Mouse (Mus musculus): ENCODE data around the gene Vps53.
"Not testable (repeated sequence)": the region's sequence is repeated elsewhere in the genome, so short reads cannot be mapped to it uniquely, and the experiment has no call there.

Gene Vps53

GRCm38 (mm10) chr11:76015814-76016213, 163.6 kb downstream of the Vps53 start:
- no peak for DNase-seq (ENCODE audit: low spot score)

DNA sequence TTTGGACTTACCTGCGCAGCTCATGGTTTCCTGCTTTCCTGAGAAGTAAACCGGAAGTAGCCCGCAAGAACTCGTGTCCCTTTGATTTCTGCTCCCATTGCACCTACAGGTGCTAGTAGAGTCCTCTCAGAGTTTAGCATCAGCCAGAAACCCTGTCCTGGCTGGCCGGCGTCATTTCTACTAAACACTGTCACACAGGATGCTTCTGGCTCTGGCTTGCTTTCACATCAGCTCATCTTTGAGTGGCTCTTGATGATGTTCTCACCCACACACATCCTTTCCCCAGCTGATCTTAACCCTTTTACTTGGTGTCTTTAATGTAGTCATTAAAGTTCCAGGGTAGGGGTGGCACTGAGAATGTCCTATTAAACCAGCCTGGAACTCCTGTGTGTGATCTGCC, 164.2 kb downstream of the Vps53 start:
- DNase-seq (ENCODE audit: low spot score), result no peak

DNA sequence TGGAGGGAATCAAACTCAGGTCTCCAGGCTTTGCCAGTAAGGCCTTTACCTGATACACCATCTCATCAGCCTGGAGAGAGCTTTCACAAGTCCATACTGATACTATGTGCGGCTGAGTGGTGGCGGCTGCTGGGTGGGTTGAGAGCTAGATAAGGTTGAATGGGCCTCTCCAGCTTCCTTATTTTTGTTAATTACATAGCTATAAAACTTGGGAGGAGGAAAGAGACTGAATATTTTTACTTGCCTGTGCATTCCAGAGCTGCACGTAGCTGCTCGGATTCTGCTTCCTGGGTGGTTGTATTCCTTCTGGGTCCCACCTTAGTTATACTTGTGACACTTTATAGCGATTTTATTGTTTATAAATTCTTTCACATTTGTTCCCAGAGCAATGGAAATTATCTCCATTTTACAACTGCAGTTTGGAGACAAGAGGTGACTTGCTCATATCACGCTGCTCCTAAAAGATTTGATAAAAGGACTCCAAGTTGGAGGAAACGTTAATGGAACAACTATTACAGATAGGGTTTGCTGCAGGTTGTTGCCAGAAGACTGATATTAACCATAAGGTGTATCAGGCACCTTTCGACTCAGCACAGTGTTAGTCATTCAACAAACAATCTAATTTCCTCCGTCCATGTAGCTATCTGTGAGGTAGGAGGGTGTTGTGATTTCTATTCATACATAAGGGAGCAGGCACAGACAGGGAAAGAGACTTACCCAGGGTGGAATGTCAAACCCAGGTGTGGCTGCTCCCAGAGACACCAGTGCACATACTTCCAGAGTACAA, 168.4 kb downstream of the Vps53 start:
- DNase-seq (ENCODE audit: low spot score), result no peak

DNA sequence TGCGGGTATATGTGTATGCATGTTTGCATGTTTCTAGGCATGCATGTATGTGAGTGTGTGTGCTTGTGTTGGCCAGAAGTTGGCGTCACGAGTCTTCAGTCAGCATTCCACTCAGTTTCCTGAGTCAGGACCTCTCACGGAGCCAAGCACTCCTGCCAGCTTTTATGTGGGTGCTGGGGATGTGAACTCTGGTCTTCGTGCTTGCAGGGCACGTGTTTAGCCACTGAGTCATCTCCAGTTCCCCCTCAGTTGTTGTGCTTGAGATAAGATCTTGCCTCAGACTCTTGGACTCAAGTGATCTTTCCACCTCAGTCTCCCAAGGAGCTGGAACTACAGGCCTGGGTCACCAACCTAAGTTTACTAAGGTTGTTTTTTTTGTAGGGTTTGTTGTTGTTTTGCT, 170.3 kb downstream of the Vps53 start:
- DNase-seq (ENCODE audit: low spot score), result no peak

GRCm38 (mm10) chr11:76008162-76008561, 171.3 kb downstream of the Vps53 start:
- DNase-seq (ENCODE audit: low spot score), result no peak

GRCm38 (mm10) chr11:76004276-76004675, 175.2 kb downstream of the Vps53 start:
- not testable (repeated sequence) for DNase-seq (ENCODE audit: low spot score)

DNA sequence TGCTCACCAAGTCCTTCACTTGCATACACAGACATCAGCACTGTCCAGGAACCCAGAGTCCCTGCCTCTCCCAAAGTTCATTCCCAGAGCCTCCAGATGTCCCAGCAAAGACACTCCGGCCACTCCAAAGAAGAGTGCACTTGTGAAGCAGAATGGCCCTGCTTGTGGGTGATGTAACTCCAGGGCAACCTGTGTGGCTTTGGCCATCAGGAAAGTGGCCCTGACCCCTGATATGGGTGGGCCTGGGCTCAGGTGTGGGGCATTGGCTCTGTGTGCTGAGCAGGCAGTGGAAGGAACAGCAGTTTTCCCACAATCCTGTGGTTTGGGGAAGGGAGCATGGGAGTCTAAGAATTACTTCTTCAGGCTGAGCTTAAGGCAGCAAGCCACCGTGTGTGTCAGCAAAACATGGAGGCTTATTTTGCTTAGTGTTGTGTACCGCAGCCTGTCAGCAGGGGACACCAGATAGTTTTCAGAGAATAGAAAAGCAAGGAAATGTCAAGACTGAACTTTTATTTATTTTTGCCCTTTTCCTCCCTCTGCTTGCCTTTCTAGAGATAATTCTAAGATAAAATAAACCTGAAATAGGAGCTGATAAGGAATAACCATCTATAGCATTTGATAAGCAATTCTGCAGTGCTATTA, 178.1 kb downstream of the Vps53 start:
- no peak for DNase-seq (ENCODE audit: low spot score)

DNA sequence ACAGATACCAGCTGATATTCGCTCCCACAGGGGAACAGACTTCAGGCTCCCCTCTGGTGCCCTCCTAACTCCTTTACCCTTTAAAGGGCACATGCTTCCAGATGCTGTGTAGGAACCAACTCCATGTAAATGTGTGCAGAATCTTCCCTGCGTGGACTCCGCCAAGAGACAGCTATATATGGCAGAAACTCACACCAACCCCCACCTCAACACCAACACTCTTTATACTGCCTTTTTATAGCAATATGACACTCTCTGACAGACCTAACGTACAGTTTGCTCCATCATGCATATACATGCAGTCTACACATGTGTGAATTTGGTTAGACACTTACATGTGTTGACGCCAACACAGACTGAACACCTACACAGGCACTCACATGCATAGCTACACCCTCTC, 178.7 kb downstream of the Vps53 start:
- DNase-seq (ENCODE audit: low spot score), result no peak

GRCm38 (mm10) chr11:75999440-76000155, 179.8 kb downstream of the Vps53 start, which contains the start of gene 1700016K19Rik:
1700016K19Rik (plus strand) TSS chr11:75999912.
- peak; percentile 78 for DNase-seq (ENCODE audit: low spot score)
